Mouse (Mus musculus) myocyte (in vitro differentiated cells): ENCODE results near the gene Kpnb1.

Experiments used
- E2F4 ChIP-seq: IDR thresholded peaks from one replicate; pipeline ENCODE4 v1.6.1; 2011; ENCODE audit warnings: mild to moderate bottlenecking, control low read depth, moderate library complexity; ENCODE audit not compliant: insufficient read depth
- MAX ChIP-seq: IDR thresholded peaks from one replicate; pipeline ENCODE4 v1.6.1; 2011; ENCODE audit warnings: low read depth, mild to moderate bottlenecking, control low read depth
- MYOG ChIP-seq, 3 experiments: IDR thresholded peaks; one replicate each; pipeline ENCODE4 v1.6.1; 2011; ENCODE audit warnings: control low read depth in 2 of 3, low read depth in 2 of 3, mild to moderate bottlenecking in 2 of 3; ENCODE audit not compliant: insufficient read length in 2 of 3, control insufficient read depth in 1 of 3, insufficient read depth in 1 of 3
- POLR2A ChIP-seq: IDR thresholded peaks from one replicate; pipeline ENCODE4 v1.6.1; 2011; ENCODE audit warnings: low read depth, mild to moderate bottlenecking, control low read depth, moderate library complexity; ENCODE audit not compliant: insufficient read length
- POLR2AphosphoS2 ChIP-seq: IDR thresholded peaks from one replicate; pipeline ENCODE4 v1.6.1; 2011; ENCODE audit warnings: low read depth, control low read depth; ENCODE audit not compliant: insufficient read length
- TCF12 ChIP-seq: IDR thresholded peaks from one replicate; pipeline ENCODE4 v1.6.1; 2011; ENCODE audit warnings: mild to moderate bottlenecking, control low read depth; ENCODE audit not compliant: poor library complexity, insufficient read depth, severe bottlenecking
- USF1 ChIP-seq: IDR thresholded peaks from one replicate; pipeline ENCODE4 v1.6.1; 2011; ENCODE audit warnings: low read depth, mild to moderate bottlenecking, control low read depth, moderate library complexity

GRCm38 (mm10) chr11:97229396-97229795 is 41.7 kb upstream of the Kpnb1 start:
- TF ChIP-seq TCF12 (no peak), MAX (no peak), POLR2A (no peak), E2F4 (no peak), MYOG (IDR thresholded peaks at IDR 0.05; ENCODE audit: control insufficient read depth in 1 of 3, insufficient read depth in 1 of 3, insufficient read length in 2 of 3, low read depth in 2 of 3) (no peak), POLR2AphosphoS2 (no peak), USF1 (no peak)
